Mouse (Mus musculus) naive thymus-derived CD4-positive, alpha-beta T cell, adult 2 months (primary cell): ENCODE measurements around the gene Chrng.

Experiments
- DNase-seq: peaks from one replicate; pipeline ENCODE4 v3.0.0-alpha.2; 2011; ENCODE audit warnings: low read depth

The Chrng gene

DNA sequence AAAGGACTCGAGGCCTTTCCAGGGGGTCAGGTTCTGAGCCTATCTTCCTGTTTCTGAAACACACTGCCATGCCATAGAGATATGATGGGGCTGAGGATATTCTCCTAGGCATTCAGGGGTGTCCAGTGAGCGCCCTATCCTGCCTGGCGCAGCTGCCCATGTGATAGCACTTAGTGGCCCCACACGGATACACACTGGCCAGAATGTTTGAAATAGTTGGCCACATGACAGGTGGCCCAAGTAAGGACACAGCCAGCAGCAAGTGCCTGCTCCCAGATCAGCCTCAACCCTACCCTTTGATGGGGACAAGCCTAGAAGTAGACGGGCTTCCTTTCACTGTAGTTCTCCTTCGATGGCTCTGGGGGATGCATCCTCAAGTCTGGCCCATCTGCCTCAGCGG, at the start of gene Chrng:
Gene Chrng, plus strand, starts transcription at position 193 of the 400 bp plus-strand sequence.
- DNase-seq, result no peak

DNA sequence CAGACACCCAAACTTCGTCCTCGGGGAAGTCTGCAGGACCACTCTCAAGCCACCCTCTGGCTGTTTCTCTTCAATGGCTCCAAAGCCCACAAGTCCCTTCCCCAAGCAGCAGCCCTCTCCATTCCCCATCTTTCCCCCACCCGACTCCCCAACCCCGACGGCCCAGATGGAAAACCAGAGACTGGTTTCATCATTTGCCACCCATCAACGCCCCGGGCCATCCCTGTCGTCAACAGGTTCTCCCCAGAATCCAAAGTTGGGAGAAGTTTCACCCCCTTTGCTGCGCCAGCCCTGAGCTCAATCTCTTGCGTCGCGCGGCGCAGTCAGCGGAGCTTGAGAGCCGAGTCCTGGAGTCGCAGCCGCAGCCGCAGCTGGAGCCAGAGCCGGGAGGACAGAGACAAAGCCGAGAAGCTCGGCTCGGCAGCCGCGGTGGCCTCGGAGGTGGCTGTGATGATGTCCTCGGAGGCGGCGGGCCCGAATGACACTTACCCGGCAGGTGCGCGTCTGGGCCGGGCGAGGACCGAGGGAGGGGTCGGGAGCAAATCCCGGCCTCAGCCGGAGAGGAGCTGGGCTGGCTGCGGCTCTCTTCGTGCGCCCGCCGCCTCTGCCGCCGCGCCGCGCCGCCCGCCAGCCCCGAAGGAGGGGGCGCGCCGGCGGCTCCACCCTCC, 48.8 kb upstream of the Chrng start:
- no peak for DNase-seq

DNA sequence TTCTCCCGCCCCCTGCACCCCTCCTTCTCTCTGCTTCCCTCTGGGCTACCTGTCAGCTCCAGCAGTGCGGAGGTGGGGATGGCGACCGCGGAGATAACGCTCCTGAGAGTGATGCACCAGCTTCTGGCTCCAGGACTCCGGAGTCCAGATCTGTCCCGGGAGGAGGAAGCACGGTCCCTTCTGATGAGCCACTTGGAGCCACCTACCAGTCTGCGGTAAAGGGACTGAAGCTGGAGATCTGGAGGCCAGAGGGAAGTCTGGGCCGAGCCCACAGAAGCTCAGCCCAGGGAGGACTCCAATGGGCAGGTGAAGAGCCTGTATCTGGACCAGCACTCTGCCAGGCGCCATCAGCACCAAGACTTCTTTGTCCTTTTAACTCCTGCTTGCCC, 48.3 kb upstream of the Chrng start, which contains the start of gene Ecel1:
Gene Ecel1, minus strand, starts transcription at position 323 of the 389 bp plus-strand sequence.
- no peak for DNase-seq

- no peak for DNase-seq
Observed at GRCm38 (mm10) chr1:87159396-87159795, 45.1 kb upstream of the Chrng start.

- DNase-seq, result no peak
Observed at GRCm38 (mm10) chr1:87164164-87164795, 40.2 kb upstream of the Chrng start.

- no peak for DNase-seq
Observed at GRCm38 (mm10) chr1:87164796-87165184, 39.7 kb upstream of the Chrng start.

- no peak for DNase-seq
Observed at GRCm38 (mm10) chr1:87170458-87170857, 34.0 kb upstream of the Chrng start.

- DNase-seq, result no peak
Observed at GRCm38 (mm10) chr1:87171312-87171711, 33.1 kb upstream of the Chrng start.

DNA sequence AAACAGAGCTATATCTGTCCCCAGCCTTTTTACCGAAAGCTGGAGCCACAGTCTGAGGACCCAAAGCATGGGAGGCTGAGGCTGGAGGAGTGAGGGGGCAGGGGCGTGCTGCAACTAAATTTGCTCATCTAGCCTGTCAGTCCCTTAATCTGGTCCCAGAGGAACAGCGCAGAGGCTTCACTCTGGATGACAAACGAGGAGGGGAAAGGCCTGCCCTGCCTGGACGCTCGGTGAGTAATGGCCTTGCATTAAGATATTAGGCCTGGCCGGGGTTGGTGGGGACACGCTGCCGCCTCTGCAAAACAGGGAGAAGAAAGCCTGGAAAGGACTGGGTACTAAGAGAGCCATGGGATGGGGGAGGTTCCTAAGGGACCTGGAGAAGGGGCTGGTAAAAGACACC, 32.1 kb upstream of the Chrng start:
- no peak for DNase-seq

- DNase-seq, result peak; percentile 61
Observed at GRCm38 (mm10) chr1:87174006-87174955, 30.2 kb upstream of the Chrng start.

DNA sequence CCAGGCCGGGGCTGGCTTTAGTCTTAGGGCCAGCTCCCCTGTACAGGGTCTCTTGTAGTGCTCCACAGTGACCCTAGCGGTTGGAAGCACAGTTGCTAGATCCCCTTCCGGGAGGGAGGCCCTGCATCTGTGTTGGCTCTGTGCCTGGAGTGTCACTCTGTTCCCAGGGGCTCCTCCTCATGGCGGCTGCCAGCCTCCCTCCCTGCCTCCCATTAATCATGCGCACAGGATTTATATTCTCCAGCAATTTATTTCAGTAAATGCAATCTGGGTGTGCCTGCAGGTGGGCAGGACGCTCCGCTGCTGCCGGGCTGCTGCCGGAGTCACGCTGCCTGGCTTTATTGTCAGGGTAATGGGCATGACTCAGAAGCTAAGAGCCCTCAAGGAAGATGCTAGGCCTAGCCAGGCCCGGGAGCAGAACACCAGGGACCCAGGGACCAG, 28.6 kb upstream of the Chrng start:
- no peak for DNase-seq

DNA sequence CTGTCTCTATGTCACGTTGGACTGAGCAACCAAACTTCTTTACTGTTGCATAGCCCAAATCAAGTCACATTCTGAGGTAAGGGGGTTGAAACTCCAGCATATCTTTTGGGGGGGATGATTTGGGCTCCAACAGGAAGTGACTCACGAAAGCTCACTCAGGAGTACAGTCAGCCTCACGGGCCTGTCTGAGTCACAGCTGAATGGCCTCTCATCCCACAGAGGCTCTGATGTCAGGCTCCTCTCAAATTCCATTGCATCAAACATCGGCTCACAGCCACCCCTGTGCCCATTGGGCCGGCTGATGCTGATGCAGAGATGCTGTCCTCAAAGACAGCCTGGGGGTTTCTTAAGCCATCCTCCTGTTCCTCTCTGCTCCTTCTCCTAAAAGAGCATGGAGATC, 23.6 kb upstream of the Chrng start:
- DNase-seq, result peak; percentile 20

DNA sequence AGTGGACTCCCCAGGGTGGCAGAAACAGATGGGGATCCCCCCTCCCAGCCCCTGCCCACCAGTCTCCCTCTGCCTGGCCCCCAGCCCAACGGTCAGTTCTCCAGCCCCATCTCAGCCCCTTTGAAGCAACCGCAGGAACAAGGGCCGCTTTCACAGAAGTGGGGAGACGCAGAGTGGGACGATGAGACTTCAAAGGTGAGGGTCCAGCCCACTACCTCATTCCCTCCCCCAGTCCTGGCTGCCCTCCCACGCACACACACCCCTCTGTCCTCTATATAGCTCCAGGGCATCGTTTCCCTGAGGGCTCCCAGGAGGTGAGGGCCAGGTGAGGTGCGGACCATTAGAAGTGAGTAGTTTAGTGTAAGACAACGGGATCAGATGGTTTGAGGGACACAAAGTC, 21.4 kb upstream of the Chrng start, which contains the start of gene Prss56:
Gene Prss56, plus strand, starts transcription at position 301 of the 400 bp plus-strand sequence.
- DNase-seq, result no peak

- no peak for DNase-seq
Observed at GRCm38 (mm10) chr1:87183998-87184750, 20.3 kb upstream of the Chrng start.

GRCm38 (mm10) chr1:87184751-87185139, 19.7 kb upstream of the Chrng start:
- peak; percentile 87 for DNase-seq

DNA sequence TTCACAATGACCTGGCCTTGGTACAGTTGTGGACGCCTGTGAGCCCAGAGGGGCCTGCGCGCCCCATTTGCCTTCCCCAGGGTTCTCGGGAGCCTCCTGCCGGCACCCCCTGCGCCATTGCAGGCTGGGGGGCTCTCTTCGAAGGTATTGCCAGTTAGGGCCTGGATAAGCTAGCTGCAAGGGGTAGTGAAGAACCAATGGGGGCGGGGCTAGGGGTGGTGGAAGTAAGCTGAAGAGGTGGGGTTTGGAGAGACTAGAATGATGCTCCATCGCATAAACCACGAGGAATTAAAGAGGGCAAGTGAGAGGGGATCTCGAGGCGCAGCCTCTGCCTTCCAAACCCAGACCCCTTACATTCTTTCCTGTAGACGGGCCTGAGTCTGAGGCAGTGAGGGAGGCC, 18.9 kb upstream of the Chrng start:
- peak; percentile 23 for DNase-seq

DNA sequence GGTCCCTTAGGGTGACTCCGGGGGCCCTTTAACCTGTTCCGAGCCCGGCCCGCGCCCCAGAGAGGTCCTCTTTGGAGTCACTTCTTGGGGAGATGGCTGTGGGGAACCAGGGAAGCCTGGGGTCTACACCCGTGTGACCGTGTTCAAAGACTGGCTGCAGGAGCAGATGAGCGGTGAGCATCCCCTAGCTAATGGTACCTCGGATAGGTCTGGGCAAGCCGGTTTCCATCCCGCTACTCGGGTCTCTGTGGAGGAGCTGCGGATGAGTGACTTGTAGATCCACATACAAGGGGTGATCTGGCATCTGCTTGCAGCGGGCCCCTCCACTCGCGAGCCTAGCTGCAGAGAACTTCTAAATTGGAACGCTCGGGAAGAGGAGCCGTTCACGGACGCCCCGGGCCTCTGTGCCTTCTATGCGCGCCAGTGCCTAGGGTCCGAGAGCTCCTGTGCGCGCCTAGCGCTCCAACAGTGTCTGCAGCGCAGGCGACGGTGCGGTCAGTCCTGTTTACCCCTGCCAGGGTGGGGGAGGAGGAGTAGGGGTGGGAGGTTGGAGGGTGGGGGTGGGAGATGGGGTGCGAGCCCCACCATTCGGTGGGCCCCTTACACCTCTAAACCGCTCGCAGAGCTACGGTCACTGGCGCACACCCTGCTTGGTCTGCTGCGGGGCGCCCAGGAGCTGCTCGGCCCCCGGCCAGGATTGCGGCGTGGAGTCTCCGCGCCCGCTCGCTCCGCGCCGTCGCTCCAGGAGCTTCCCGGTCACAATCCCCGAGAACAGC, 18.0 kb upstream of the Chrng start:
- DNase-seq, result peak; percentile 40

- peak; percentile 77 for DNase-seq
Observed at GRCm38 (mm10) chr1:87187037-87187355, 17.5 kb upstream of the Chrng start.

- no peak for DNase-seq
Observed at GRCm38 (mm10) chr1:87190429-87190828, 14.0 kb upstream of the Chrng start, which contains the start of gene Chrnd. Chrnd (plus strand) TSS chr1:87190607.

- DNase-seq, result no peak
Observed at GRCm38 (mm10) chr1:87197296-87197695, 7.2 kb upstream of the Chrng start.
